Mouse (Mus musculus) frontal cortex, adult 2 months (tissue): ENCODE data around the gene Lmntd1. TPM values are rescaled to one million over a fixed set of nuclear protein-coding genes. Genes with fewer than 3 reads are reported as not detected.

ENCODE experiments used
- DNase-seq, 2 experiments: peaks; one replicate each; pipeline ENCODE4 v3.0.0; 2022; ENCODE audit warnings: low spot score in 1 of 2; ENCODE audit errors: extremely low spot score in 1 of 2
- polyA plus RNA-seq: library from polyadenylated mRNA; depleted of rRNA; stranded (reverse); fragments of >200 nt; gene quantifications from 2 replicates; pipeline ENCODE4 v1.2.3, GENCODE M21; 2012; rRNA removed

Gene Lmntd1
- polyA plus RNA-seq, 1 experiment, result 2.1 TPM

DNA sequence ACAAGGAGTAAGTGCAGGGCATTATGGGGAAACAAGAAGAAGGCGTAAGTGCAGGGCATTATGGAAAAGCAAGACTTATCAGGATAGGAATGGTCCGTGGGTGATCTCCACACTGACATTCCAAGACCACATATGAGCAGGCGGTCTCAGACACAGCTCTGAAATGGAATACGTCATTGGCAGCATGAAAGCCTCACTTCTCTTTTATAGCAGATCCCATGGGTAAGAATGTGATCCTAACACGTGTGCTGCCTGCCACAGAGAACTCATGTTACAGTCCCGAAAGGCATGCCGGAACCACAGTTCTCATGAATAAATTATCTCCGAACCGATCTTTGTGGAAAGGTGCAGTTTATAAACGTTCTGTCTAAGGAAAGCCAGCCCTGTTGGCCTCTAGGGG lies 294.0 kb downstream of the Lmntd1 start:
- DNase-seq, result no peak

Other genes with a start within 250 kb of the Lmntd1 start
- gene Tuba3b, start 1.4 kb upstream of the Lmntd1 start, polyA plus RNA-seq, result not detected in 2 replicates
- 34.0 and 35.0 TPM in 2 replicates for gene Rassf8, start 132.4 kb upstream of the Lmntd1 start, polyA plus RNA-seq